In genomic region chr13:100853120-100853519, GRCm38 (mm10) we compare ENCODE assay signal across 19 mouse cellular contexts. TPM values are rescaled to one million over a fixed set of nuclear protein-coding genes. Genes with fewer than 3 reads are reported as not detected.
DNase-seq lines count a peak whose midpoint lies in the region; ATAC-seq and TF ChIP-seq lines count a peak whose summit lies in the region.
"Had no signal": no experiment of that assay in that cellular context is flagged by ENCODE, and none has a peak within 500 bp of the region (broad histone marks: within the 10 kb centered on the region; RNA-seq: fewer than 3 reads in every experiment).

No protein-coding gene starts in this region.

- H3K36me3 ChIP-seq in hindbrain, postnatal 0 days (ENCODE audit: insufficient read depth, low read length), result no peaks in the 10 kb centered on the region
- no peaks in the 10 kb centered on the region for H3K36me3 ChIP-seq in hindbrain, embryonic 13.5 days
- H3K36me3 ChIP-seq in lung, postnatal 0 days (ENCODE audit: insufficient read depth, low read length), result no peaks in the 10 kb centered on the region
- H3K36me3 ChIP-seq in forebrain, embryonic 13.5 days (ENCODE audit: poor library complexity, severe bottlenecking), result no peaks in the 10 kb centered on the region
- H3K36me3 ChIP-seq: intestine, embryonic 15.5 days had no signal

- ATAC-seq in hindbrain, postnatal 0 days, result no peak
- no peak for ATAC-seq in hindbrain, embryonic 13.5 days (ENCODE audit: low FRiP score)
- no peak for ATAC-seq in lung, postnatal 0 days
- ATAC-seq in inflammation-experienced regulatory T-cells, adult 6 months, result no peak
- no peak for ATAC-seq in forebrain, embryonic 13.5 days
- ATAC-seq: forebrain, embryonic 16.5 days; intestine, embryonic 15.5 days had no signal

- H3K9me3 ChIP-seq in hindbrain, postnatal 0 days (ENCODE audit: low read length), result no peaks in the 10 kb centered on the region
- no peaks in the 10 kb centered on the region for H3K9me3 ChIP-seq in hindbrain, embryonic 13.5 days
- no peaks in the 10 kb centered on the region for H3K9me3 ChIP-seq in lung, postnatal 0 days (ENCODE audit: low read length)
- no peaks in the 10 kb centered on the region for H3K9me3 ChIP-seq in forebrain, embryonic 13.5 days (replicated peaks)
- H3K9me3 ChIP-seq: intestine, embryonic 15.5 days had no signal

- no peak overlapping the region for H3K4me3 ChIP-seq in hindbrain, postnatal 0 days (ENCODE audit: low read length)
- H3K4me3 ChIP-seq in hindbrain, embryonic 13.5 days, result no peak overlapping the region
- no peak overlapping the region for H3K4me3 ChIP-seq in lung, postnatal 0 days (ENCODE audit: low read depth, low read length)
- H3K4me3 ChIP-seq in forebrain, embryonic 13.5 days, result no peak overlapping the region
- H3K4me3 ChIP-seq: intestine, embryonic 15.5 days; megakaryocyte, embryonic 14.5 days had no signal

- H3K4me1 ChIP-seq in hindbrain, postnatal 0 days (ENCODE audit: insufficient read depth, low read length), result no peaks in the 10 kb centered on the region
- H3K4me1 ChIP-seq in hindbrain, embryonic 13.5 days (replicated peaks), result no peaks in the 10 kb centered on the region
- H3K4me1 ChIP-seq in lung, postnatal 0 days (ENCODE audit: insufficient read depth, low read depth, low read length), result no peaks in the 10 kb centered on the region
- no peaks in the 10 kb centered on the region for H3K4me1 ChIP-seq in forebrain, embryonic 13.5 days
- H3K4me1 ChIP-seq: intestine, embryonic 15.5 days had no signal

- no peak overlapping the region for H3K4me2 ChIP-seq in hindbrain, postnatal 0 days (ENCODE audit: low read depth, low read length)
- H3K4me2 ChIP-seq in hindbrain, embryonic 13.5 days, result no peak overlapping the region
- no peak overlapping the region for H3K4me2 ChIP-seq in lung, postnatal 0 days (replicated peaks; ENCODE audit: low read depth, low read length)
- no peak overlapping the region for H3K4me2 ChIP-seq in forebrain, embryonic 13.5 days
- H3K4me2 ChIP-seq: heart, embryonic 11.5 days; intestine, embryonic 15.5 days had no signal

- no peak for DNase-seq in hindbrain, postnatal 0 days (ENCODE audit: low spot score)
- no peak for DNase-seq in lung, postnatal 0 days (ENCODE audit: low spot score)
- DNase-seq in lung, postnatal 36 days, result no peak
- DNase-seq in ES-CJ7 (ENCODE audit: low read depth, low spot score), result peak; percentile 34
- DNase-seq in naive thymus-derived CD4-positive, alpha-beta T cell, adult 2 months (ENCODE audit: low read depth), result peak; percentile 15
- DNase-seq: adrenal gland, adult 8-10 months; cerebellum, adult 9-11 months; heart, postnatal 36 days; kidney, postnatal 4 days; layer of hippocampus, postnatal 36 days; right cerebral cortex, postnatal 4 days; thymus, adult 18-20 months had no signal

- no peak for TF ChIP-seq EP300 in lung, postnatal 0 days (IDR thresholded peaks at IDR 0.05)

- peak; percentile 34; the same call in 1 of the 2 replicates for TF ChIP-seq CTCF in hindbrain, postnatal 0 days (IDR thresholded peaks at IDR 0.05; ENCODE audit: low read depth)
- TF ChIP-seq CTCF in lung, postnatal 0 days (IDR thresholded peaks at IDR 0.05), result peak; percentile 40

- WGBS in hindbrain, postnatal 0 days, result 82% methylated on average over 3 of the region's 3 CpGs
- WGBS in hindbrain, embryonic 13.5 days, result 71% methylated on average over 3 of the region's 3 CpGs
- 76% methylated on average over 3 of the region's 3 CpGs for WGBS in lung, postnatal 0 days
- WGBS in forebrain, embryonic 13.5 days, result 81% methylated on average over 3 of the region's 3 CpGs

- no peaks in the 10 kb centered on the region for H3K27me3 ChIP-seq in hindbrain, postnatal 0 days (ENCODE audit: insufficient read depth, low read length)
- no peaks in the 10 kb centered on the region for H3K27me3 ChIP-seq in hindbrain, embryonic 13.5 days
- no peaks in the 10 kb centered on the region for H3K27me3 ChIP-seq in lung, postnatal 0 days (replicated peaks; ENCODE audit: insufficient read depth, low read length)
- no peaks in the 10 kb centered on the region for H3K27me3 ChIP-seq in forebrain, embryonic 13.5 days
- H3K27me3 ChIP-seq: intestine, embryonic 15.5 days; megakaryocyte, embryonic 14.5 days had no signal

- H3K27ac ChIP-seq in hindbrain, postnatal 0 days, result no peak overlapping the region
- H3K27ac ChIP-seq in hindbrain, embryonic 13.5 days, result no peak overlapping the region
- H3K27ac ChIP-seq in lung, postnatal 0 days (ENCODE audit: low read length), result no peak overlapping the region
- no peak overlapping the region for H3K27ac ChIP-seq in forebrain, embryonic 13.5 days
- H3K27ac ChIP-seq: intestine, embryonic 15.5 days had no signal

- no peak overlapping the region for H3K9ac ChIP-seq in hindbrain, postnatal 0 days (replicated peaks; ENCODE audit: low read length)
- H3K9ac ChIP-seq in hindbrain, embryonic 13.5 days, result no peak overlapping the region
- H3K9ac ChIP-seq in lung, postnatal 0 days (replicated peaks; ENCODE audit: low read depth), result no peak overlapping the region
- H3K9ac ChIP-seq in forebrain, embryonic 13.5 days, result no peak overlapping the region
- H3K9ac ChIP-seq: intestine, embryonic 15.5 days had no signal

RNA-seq across cellular contexts. Expression of gene Slc30a5, which starts 19.9 kb away (rescaled TPM):
- total RNA-seq in hindbrain, postnatal 0 days (2014; rRNA removed), result 41.3 and 41.7 TPM in 2 replicates
- 24.4 and 26.3 TPM in 2 replicates for polyA plus RNA-seq in hindbrain, postnatal 0 days (2015; fragmentation: Nextera tagmentation; extraction: Ambion mirVana)
- polyA plus RNA-seq in hindbrain, embryonic 13.5 days (2015; fragmentation: Nextera tagmentation; extraction: Ambion mirVana), result 32.9 and 34.3 TPM in 2 replicates
- 30.8 and 31.1 TPM in 2 replicates for polyA plus RNA-seq in lung, postnatal 0 days (2015; fragmentation: Nextera tagmentation; extraction: Ambion mirVana)
- 10 to 100 TPM; 11.5 to 15.0 (median 12.7) TPM for polyA plus RNA-seq in inflammation-experienced regulatory T-cells, adult 6 months (2017; shearing (Covaris generic))
- polyA plus RNA-seq in forebrain, embryonic 13.5 days (2015; fragmentation: Nextera tagmentation; extraction: Ambion mirVana), result 32.3 and 34.0 TPM in 2 replicates

Comparison
In these comparisons a context has a peak if more than half of its experiments do, and no peak if none do; other contexts are left out.
1. DNase-seq: peak in ES-CJ7 (single experiment) and naive thymus-derived CD4-positive, alpha-beta T cell, adult 2 months (single experiment); none in hindbrain, postnatal 0 days (single experiment), lung, postnatal 0 days (single experiment) and lung, postnatal 36 days (single experiment).